Mouse (Mus musculus) right cerebral cortex, adult 18-20 months (tissue): ENCODE results near the gene Bfsp2.
"Not testable (repeated sequence)": the region's sequence is repeated elsewhere in the genome, so short reads cannot be mapped to it uniquely, and the experiment has no call there.

ENCODE experiments used
- DNase-seq: peaks from one replicate; pipeline ENCODE4 v3.0.0; 2022; ENCODE audit warnings: mixed read lengths

Bfsp2 gene

DNA sequence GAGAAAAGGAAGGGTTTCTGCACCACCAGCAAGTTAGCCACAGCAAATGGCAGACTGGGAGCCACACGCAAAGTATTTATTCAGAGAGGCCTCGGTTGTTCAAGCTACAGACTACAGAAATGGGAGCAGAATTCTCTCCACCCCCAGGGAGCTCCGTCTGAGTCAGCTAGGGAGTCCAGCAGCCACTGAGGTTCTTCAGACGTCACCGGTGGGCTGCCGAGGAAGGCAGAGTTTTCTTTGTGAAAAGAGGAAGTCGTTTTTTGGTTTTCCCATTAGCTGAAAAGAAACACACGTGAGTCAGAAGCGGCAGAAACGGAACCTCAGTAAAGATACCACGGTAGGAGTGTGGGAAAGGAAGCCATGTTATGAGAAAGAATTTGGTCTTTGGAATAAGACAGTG, 55.4 kb downstream of the Bfsp2 start:
- no peak for DNase-seq

DNA sequence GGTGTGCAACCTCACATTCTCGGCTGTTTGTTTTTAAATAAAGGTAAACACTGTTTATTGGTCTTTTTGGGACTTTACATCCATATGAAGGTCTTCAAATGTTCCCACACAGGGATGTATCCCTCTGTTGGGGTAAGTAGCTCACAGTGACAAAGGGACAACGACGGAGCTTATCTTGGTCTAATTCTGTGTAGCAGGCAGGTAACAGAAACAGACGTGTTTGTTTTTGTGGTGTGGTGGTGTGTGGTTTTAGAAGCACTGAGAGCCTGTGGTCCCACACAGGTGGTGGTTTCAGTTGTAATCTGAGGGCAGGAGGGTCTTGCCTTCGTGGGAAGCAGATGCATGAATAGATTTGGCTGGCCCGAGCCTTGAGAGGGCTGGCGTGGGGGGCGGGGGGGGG, 56.3 kb downstream of the Bfsp2 start:
- no peak for DNase-seq

DNA sequence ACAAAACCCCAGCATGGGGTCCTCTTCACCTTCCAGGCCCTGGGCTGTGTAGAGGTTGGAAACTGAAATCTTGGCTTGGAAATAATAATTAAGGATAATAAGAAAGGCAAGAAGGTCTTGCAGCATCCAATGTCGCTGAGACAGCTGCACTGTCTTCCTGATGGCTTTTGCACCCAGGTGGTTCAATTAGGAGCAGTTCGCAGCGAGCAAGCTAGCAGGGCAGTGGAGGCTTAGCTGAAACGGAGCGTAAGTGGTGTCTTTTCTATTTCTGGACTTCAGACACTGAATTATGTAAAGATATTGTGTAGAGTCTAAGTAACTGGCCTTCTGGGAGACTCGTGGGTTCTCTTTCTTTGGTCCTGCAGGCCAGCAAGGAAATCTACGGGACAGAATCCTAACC, 56.8 kb downstream of the Bfsp2 start:
- no peak for DNase-seq

DNA sequence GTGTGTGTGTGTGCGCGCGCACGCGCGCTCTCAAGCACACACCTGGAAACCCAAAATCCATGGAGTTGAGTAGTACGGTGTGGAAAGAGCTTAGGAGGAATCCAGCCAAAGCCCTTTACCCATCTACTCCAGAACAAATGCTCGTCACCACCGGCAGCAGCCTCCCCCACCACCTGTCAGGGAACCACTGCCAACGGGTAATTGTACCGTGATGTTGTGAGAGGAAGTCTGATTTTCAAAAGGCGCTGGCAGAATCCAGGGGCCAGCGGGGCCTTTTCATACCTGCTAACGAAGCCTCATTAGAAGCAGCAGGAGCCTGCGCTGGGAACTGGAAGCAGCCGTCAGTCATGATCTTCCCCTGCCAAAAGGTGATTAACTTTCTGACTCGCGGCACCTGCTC, 57.4 kb downstream of the Bfsp2 start:
- no peak for DNase-seq

DNA sequence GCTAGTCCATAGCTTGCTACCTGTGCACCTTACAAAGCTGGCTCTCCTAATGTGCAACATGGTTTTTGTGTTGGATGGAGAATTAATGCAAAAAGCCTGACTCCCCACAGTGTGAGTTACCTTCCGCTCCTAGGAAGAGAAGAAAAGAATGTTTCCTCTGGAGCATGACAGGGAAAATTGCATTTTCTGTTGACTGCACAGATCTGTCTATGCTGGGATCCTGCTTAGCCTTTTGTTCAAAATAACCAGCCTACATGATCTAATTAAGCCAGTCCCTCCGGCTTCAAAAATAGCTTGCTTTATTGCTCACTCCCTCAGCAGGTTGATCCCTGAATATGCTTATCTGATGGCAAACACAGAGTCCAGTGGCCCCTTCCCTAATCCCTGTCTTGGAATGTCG, 59.4 kb downstream of the Bfsp2 start:
- DNase-seq: no peak

DNA sequence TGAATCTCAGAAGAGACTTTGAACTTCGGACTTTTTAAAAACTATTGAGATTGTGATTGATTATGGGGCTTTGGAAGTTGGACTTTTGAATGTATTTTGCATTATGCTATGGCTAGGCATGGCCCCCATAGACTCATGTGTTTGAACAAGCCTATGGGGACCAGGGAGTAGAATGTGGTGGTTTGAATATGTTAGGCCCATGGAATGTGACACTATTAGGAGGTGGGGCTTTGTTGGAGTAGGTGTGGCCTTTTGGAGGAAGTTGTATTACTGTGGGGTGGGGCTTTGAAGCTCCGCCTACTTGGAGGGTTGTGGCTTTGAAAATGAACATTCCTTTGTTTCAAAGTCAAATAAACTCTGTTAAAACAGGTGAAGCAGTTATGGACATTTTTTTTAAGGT, 61.4 kb downstream of the Bfsp2 start:
- DNase-seq: no peak

DNA sequence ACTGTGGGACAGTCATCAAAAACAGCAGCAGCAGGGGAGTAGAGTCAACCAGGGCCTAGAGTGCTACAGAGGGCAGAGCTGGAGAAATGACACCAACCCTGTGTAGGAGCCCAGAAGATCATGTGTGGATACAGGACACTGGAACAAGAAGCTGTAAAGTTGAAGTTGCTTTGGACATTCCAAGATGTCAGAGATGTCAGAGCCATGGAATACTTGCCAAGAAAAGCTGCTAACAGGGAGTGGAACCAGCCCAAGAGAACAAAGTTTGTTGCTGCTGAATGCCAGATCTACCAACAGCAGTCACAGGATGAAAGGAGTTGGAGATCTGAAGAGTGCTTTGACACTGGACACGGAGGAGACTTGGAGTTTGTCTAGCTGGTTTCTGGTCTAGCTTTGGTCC, 62.0 kb downstream of the Bfsp2 start:
- not testable (repeated sequence) for DNase-seq

DNA sequence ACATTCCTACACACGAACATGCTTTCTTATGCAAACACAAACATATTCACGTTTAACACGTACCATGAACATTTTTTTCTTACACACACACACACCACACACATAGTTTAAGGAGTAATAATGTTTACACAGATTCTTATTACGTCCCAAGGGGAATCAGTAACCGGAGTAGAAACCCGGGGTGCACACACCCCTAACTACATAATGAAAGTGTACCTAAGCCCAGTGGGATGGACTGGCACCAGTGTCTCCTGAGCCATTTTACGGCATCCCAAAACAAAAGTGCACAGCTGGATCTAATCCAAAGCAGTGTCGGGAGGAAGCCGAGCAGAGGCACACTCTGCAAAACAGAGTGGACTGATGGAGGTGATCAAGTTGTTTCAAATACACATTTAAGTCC, 66.8 kb downstream of the Bfsp2 start:
- DNase-seq: no peak

DNA sequence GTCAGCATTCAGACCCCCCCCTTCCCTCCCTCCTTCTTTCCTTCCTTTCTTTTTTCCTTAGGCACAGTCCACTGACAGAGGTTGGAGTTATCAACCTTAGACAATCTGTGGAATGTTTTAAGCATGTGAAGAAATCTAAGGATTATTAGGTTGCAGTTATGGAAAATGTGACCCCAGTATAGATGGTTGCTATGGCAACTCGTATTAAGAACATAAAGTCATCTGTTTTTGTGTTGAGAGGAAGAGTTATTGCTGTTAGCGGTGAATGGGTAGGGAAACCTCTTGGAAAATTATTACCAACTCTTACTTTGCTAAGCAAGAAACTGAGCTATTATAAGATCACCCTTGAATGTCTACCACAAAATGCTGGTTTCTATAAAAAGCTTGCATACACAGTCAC, 71.1 kb downstream of the Bfsp2 start:
- no peak for DNase-seq

DNA sequence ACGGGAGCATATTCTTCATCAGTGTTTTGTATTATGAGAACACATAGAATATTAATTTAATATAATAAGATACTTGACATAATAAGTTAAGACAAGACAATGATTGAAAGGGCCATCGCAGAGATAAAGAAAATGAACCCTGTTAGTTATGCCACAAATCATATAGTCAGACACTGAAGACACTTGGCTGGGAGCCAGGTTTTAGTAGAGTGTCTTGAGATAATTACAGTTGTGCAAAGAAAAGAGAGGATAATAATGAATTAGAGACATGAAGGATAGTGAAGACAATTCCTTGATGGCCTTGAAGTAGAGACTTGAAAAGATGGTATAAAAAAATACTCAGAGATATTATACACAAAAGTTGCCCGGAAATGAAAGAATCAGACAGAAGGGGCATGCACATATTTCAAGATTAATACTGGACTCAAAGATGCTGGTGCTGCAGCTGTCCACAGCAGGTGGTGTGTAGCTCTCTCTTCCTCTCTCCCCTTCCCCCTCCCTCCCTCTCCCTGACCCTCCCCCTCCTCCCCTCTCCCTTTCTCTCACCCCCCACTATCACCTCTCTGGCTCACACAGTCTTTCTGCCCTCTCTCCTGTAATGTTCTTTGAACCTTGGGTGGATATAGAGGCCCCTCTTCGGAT, 72.0 kb downstream of the Bfsp2 start:
- no peak for DNase-seq

DNA sequence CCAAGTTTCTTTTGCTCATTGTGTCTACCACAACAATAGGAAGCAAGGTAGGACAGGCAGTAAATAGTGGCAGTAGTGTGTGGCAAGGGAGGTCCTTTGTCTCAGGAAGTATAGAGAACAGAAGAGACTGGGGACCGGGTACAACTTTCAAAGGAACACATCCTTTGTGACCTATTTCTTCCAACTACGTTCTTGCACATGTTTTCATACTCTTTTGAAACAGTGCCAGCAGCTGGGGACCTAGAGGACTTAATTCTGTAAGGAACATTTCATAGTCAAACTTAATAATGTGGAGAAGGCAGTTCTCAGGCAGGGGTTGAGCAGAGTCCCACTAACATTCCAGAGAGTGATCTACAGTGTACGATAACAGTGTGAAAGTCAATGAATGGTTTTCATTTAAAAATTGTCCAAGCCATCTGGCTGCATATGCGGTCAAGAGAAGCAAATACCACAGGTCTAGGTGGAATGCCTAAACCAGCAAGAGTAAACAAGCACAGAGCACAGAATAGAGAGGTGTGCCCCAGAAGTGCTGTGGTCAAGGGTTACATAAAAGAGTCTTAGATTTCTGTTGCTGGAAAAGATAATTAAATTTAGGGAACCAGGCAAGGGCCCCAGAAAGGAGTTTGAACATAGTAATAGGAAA, 76.8 kb downstream of the Bfsp2 start:
- DNase-seq: no peak

DNA sequence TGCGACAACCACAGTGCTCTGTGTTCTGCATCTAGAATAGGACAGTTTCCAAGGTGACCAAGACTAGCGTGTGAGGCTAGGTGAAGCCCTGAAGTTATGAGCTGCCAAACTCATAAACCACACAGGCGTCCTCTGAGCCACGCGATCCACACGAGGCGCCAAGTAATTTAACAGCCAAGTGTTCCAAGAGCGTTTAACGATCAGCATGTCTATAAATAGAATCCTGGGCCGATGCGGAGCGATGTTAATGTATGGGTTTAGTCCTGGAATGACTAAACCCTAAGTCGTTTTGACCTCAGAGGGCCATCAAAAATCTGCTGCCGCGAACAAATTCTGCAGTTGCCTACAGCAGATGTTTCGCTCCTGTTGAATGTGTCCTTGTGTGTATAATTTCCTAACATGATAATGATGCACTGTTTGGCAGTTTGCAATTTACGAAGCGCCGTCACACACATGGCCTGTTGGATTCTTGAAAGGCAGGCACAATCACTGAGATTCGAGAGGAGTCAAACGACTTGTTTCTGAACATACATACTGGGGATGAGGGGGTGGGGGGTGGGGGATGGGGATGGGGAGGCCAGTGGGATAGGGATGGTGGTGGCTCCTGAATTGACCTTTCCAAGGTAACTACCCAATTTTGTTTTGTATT, 81.6 kb downstream of the Bfsp2 start:
- peak; percentile 10 for DNase-seq

DNA sequence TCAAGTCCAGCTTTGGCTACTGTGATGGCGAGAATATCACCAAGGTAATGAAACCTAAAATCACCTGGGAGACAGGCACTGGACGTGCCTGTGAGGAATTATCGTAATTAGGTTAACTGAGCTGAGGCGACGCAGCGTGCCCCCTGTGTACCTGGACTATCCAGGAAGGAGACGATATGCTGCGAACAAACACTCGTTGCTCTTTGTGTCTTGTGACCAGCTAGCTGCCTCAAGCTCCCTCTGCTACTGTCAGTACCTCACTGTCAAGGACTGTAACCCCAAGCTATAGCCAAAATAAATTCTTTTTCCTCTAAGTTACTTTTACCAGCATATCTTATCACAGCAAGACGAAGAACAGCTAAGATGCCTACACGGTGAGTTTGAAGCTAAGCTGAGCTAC, 87.0 kb downstream of the Bfsp2 start:
- DNase-seq: no peak

DNA sequence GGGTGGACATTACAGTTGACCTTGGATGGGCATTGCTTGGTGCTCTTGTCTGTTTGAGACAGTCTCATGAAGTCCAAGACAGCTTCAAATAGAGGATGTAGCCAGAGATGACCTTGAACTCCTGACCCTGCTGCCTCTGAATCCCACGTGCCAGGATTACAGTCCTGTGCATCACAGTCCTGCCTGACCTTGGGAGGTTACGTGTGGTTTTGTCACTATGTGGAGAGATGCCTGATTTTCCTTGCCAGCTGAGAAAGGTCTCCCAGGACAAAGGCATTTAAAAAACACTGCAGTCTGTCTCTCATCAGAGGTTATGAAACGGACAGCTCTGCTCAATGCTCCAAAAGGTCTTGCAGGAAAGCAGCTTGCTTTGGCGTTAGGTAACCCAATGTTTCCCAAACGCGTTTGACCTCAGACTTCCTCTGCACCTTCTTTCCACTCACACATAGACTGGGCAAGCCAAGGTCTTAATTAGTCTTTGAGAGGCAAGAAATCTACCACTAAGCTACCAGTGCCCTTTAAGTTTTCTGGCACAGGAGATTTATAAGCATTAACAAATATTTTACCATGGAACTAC, 88.3 kb downstream of the Bfsp2 start:
- no peak for DNase-seq

DNA sequence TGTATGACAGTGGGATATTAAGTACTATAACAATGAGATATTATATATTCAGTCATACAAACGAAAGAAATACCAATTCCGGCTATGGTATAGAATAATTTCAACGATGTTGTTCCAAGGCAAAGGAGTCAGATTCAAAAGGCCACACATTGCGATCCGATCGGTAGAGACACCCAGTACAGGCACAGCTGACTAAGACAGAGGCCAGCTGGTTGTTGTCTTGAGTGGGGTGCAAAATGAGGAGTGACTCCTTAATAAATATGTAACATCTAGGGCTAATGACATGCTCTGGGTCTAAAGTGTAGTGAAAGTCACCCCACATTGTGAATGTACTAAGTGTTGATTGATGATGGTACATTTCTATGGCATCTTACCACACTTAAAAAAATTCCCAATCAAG, 91.0 kb downstream of the Bfsp2 start:
- no peak for DNase-seq

DNA sequence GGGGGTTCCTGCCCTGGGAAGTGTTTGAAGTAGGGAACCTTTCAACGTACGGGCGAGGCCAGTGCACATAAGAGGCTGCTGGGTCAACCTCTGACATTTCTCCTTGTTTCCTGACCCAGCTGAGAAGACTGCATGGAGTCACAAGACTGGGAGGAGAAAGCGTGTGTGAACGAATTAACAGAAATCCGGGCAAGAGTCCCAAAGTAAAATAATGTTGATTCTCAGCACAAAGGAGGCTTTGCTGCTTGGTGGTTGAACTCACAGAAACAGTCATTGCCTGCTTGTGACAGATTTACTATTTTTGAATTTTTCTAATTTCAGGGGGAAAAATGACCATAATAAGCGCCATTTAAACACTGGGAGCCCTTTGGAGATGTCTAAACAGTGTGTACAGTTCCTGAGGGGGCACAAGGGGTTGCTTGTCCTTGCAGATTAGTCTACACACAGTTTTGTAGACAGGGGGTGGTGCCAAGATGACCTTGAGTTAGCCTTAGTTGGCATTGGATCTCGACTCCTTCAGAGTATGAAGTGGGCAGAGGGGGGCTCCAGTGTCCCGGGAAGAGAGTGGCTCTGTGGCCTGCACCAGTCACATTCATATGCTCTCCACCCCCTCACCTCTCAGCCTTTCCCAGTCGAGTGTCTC, 93.1 kb downstream of the Bfsp2 start:
- no peak for DNase-seq

DNA sequence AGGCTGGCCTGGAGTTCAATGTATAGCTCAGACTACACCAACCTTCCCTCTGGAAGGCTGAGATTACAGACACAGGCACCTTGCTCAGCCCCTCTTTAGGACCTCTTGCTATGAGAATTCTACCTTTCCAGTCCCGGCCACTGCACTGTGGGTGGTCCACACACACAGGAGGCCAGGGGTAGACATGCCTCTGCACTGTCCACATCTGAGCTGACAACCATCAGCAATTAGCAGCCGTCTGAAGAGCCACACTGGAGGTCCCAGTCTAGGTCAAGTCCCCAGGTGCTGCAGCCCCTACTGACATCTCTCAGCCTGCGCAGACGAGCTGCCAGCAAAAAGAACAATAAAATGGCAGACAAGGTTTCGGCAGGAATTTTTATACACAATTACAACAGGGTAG, 93.6 kb downstream of the Bfsp2 start:
- no peak for DNase-seq

DNA sequence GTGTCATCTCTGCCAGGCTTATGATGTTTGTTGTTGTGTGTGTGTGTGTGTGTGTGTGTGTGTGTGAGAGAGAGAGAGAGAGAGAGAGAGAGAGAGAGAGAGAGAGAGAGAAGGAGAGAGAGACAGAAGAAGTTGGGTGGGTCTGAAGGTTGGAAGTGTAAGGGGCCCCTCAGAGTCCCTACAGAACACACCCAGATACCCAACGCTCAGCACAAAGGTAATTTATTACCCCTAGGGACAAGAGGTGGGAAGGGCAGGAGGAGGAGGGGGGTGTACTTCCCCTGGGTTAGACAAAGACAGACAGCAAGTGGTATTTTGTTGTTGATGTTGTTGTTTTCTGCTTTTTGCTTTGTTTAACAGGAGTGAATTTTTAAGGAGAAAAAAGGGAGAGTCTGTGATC, 94.6 kb downstream of the Bfsp2 start:
- no peak for DNase-seq

DNA sequence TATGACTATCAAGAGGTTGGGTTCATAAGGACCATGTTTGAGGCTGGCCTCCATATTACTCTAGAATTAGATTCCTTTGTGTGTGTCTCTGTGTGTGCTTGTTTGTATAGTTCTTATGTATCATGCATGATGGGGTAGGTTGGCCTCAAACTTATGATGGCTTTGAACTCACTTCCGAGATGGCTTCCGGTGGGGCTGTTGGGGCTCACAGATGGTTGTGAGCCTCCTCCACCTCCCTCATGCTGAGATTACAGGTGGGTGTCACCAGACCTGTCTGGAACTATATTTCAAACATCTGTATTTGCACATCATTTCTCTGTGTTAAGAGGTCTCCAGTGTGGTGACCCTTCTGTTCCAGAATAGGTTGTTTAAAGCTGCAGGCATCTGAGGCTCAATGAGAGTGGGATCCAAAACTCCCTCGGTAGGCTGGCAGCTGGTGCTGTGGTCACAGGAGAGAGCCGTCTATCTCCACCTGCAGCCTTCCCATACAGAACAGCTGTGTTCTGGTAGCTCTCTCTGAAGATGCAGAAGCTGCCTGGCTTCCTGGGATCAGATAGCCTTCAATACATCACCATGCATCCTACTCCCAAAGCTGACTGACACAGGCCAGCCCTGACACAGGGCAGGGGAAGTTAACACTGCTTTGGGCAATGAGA, 96.0 kb downstream of the Bfsp2 start:
- DNase-seq: no peak

DNA sequence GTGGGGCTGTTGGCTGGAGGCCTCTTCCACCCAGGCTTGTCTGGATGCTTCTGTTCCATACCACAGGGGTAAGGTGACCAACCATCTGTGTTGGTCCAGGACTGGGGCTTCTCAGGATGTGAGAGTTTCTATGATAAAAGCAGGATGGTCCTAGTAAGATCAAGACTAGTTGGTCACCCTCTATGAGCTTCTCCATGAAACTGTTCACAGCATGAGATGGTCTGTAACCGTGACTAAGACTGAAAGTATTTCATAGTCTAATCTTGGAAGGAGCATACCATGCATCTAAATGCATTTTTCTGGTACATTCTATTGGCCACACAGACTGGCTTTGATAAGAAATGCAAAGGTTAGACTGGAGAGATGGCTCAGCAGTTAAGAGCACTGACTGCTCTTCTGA, 96.6 kb downstream of the Bfsp2 start:
- DNase-seq: no peak

DNA sequence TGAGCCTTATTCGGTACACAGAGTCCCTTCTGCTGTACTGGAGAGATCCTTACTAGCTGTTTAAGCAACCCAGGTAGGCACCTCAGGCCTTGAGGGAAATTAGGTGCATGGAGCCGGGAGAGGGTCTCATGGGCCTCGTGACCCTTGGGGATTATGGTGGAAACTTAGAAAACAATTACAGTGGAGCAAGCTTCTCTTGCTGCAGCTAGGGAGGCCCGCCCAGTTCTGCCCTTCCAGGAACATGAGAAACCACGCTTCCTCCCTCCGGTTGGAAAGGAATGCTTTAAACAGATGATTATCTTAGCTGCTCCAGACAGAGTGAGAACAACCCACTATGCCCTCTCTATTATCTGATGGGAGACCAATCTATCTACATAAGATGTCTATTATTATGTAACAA, 97.2 kb downstream of the Bfsp2 start:
- no peak for DNase-seq

DNA sequence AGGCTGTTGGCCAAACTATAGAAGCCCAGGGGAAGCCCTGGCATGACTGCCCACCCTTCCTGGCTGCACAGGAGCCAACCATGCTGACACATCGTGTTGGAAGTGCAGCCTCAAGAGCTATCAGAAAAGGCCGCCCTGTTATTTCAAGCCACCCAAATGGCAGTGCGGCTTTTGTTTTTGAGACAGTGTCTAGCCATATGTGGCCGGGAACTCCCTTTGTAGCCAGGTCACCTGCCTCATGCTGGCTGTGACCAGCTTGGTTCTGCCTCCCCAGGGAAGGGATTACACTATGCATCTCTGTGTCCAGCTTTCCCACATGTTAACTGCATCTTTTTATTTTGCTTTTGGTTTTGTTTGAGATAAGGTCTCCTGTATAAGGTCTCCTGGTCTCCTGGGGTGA, 99.7 kb downstream of the Bfsp2 start:
- no peak for DNase-seq

DNA sequence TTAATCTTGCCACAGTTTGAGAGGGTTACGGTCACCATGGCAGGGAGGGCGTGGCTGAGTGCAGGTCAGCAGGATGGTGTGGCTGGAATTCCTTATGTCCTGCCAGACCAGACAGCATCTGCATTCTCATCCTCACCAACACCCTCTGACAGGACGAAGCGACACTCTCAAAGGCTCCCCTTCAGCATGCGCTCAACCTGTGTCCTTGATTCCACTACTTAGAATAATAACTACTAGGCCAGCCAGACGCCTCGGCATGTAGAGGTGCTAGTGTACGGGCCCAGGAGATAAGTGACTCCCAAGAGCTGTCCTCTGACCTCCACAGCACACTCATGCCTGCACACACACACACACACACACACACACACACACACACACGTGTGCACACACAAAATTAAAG, 101.0 kb downstream of the Bfsp2 start:
- DNase-seq: no peak
